Mouse (Mus musculus) midbrain, embryonic 16.5 days (tissue): ENCODE measurements around the gene Slc44a3. TPM values are rescaled to one million over a fixed set of nuclear protein-coding genes. Genes with fewer than 3 reads are reported as not detected.

ENCODE experiments used
- ATAC-seq: fragments of 200-750 bp; cut with Nextera tagmentation; 2 replicates; pipeline ENCODE4 v1.8.0; 2017; ENCODE audit warnings: moderate TSS enrichment
- H3K27ac ChIP-seq: fragments of 300-500 bp; sonication (generic); 2 replicates; pipeline ENCODE4 v1.5.1; 2014; ENCODE audit warnings: mild to moderate bottlenecking, low read length, mixed read lengths
- H3K27me3 ChIP-seq: fragments of 300-500 bp; sonication (generic); 2 replicates; pipeline ENCODE4 v1.6.1; 2014; ENCODE audit warnings: low read depth, low read length, mixed read lengths; ENCODE audit not compliant: control insufficient read depth, insufficient read depth
- H3K36me3 ChIP-seq: fragments of 300-500 bp; sonication (generic); 2 replicates; pipeline ENCODE4 v1.6.1; 2014; ENCODE audit warnings: mild to moderate bottlenecking, low read length, moderate library complexity, mixed read lengths; ENCODE audit not compliant: control insufficient read depth, insufficient read depth
- H3K4me1 ChIP-seq: fragments of 300-500 bp; sonication (generic); 2 replicates; pipeline ENCODE4 v1.6.1; 2014; ENCODE audit warnings: mild to moderate bottlenecking, low read length, mixed read lengths; ENCODE audit not compliant: control insufficient read depth, insufficient read depth
- H3K4me2 ChIP-seq: fragments of 300-500 bp; sonication (generic); 2 replicates; pipeline ENCODE4 v1.6.1; 2014; ENCODE audit warnings: mild to moderate bottlenecking, low read length, mixed read lengths
- H3K4me3 ChIP-seq: fragments of 300-500 bp; sonication (generic); 2 replicates; pipeline ENCODE4 v1.5.1; 2014; ENCODE audit warnings: low read depth, mild to moderate bottlenecking, low read length, moderate library complexity, mixed read lengths
- H3K9ac ChIP-seq: fragments of 300-500 bp; sonication (generic); 2 replicates; pipeline ENCODE4 v1.6.1; 2014; ENCODE audit warnings: low read depth, low read length, mixed read lengths
- H3K9me3 ChIP-seq: fragments of 300-500 bp; sonication (generic); replicated peaks from 2 replicates; pipeline ENCODE4 v1.6.1; 2014; ENCODE audit warnings: mild to moderate bottlenecking, low read length, mixed read lengths; ENCODE audit not compliant: control insufficient read depth, poor library complexity, severe bottlenecking
- WGBS: fragments of 180-500 bp; shearing (Covaris S2); extraction: QIAGEN DNeasy Blood & Tissue Kit; methylation state at CpG from one replicate; pipeline ENCODE4 v1.1.7; 2014; 5-methylcytosine and 5-hydroxymethylcytosine counted together
- polyA plus RNA-seq: library from polyadenylated mRNA; unstranded; fragments of >200 nt; fragmentation: Nextera tagmentation; extraction: Ambion mirVana; gene quantifications from 2 replicates; pipeline ENCODE4 v1.2.1, GENCODE M21; 2015

The Slc44a3 gene
- polyA plus RNA-seq, 1 experiment from 2014 or later, result 1.4 TPM

DNA sequence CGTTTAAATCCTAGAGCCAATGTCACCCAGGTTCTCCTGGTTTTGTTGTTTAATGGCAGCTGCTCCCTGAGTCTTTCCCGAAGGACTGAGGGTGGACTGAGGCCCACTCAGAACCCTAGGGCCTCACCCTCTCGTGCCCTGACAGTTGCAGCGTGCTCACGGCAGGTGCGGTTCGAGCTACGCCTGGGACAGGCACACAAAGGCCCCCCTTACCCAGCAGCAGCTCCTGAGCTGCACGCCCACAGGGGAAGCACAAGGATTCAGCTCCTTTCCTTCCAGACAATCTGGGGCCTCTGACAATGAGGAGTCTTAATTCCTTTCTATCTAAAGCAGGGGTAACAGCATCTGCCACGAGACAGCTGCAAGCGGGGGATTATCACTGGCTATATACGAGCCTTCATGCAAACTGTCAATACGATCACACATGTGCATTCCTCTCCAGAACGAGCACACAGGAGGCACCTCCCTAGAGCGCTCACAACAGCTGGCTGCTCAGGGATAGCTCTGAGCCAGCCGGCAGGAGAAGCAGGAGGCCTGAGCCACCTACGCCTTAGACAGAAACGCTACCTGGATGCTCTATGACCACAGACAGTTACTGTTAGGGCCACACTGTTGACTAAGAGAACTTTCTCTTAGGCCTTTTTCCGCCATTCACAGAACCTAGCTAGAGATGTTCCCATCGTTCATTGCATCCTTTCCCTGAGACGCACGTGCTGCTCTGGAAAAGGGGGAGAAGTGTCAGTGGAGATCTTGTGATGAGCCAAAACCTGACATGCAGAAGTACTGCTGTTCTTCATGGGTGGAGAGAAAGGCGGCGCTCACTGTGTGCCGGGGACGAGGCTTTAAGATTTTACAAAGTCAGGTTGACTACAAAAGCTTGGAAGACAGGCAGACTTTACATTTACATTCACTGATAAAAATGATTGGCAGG is 51.9 kb downstream of the Slc44a3 start:
- Histone ChIP-seq H3K9ac (no peak overlapping the region), H3K27ac (no peak overlapping the region)
- peak; percentile 40 for ATAC-seq

DNA sequence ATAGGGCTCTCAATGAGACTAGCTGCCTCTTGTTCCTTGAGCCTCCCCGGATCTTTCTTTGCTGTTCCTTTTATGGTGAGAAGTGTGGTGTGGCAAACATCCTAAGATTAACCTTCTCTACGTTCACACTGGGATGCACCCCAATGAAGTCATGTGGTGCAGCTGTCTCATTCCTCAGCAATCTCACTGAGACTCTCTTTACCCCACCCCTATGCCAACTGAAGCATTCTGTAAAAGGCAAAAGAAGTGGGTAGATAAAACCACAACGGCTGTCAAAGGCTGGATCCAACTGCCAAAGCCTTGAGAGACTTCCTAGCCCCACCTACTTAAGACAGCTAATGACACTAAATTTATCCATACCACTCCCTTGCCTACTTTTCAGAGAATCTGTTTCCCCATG is 57.5 kb downstream of the Slc44a3 start:
- Histone ChIP-seq H3K9ac (no peak overlapping the region), H3K27ac (no peak overlapping the region), H3K4me2 (no peak overlapping the region), H3K4me3 (no peak overlapping the region), H3K36me3 (no peaks in the 10 kb centered on the region), H3K27me3 (no peaks in the 10 kb centered on the region), H3K4me1 (no peaks in the 10 kb centered on the region), H3K9me3 (no peaks in the 10 kb centered on the region)
- 58% methylated on average over 3 of the region's 3 CpGs for WGBS
- no peak for ATAC-seq

More for the DNA sequence above, 51.9 kb downstream of the Slc44a3 start:
- Histone ChIP-seq H3K36me3 (no peaks in the 10 kb centered on the region), H3K4me1 (peaks cover 6% of the 10 kb centered on the region), H3K9me3 (no peaks in the 10 kb centered on the region), H3K27me3 (no peaks in the 10 kb centered on the region), H3K4me3 (no peak overlapping the region), H3K4me2 (no peak overlapping the region)
- 22% methylated on average over 26 of the region's 26 CpGs for WGBS

DNA sequence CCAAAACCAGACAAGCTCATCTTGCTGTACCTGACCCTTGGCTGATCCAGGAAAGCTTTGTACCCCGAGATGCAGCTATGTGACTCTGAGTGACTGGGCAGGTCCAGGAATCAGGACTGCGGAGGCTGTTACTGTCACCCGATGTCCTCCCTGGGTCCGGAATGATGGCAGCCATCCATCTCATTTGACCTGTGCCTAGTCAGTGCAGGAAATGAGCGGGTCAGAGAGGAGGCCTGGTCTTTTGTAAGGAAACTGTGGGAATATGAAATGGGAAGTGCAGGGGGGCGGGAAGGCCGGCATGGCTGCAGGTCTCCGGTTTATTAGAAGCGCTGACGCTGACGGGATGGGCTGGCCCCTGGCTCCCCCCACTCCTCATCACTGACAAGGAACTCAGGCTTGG is 60.5 kb downstream of the Slc44a3 start:
- 81% methylated on average over 11 of the region's 11 CpGs for WGBS
- no peaks in the 10 kb centered on the region for H3K27me3 ChIP-seq

DNA sequence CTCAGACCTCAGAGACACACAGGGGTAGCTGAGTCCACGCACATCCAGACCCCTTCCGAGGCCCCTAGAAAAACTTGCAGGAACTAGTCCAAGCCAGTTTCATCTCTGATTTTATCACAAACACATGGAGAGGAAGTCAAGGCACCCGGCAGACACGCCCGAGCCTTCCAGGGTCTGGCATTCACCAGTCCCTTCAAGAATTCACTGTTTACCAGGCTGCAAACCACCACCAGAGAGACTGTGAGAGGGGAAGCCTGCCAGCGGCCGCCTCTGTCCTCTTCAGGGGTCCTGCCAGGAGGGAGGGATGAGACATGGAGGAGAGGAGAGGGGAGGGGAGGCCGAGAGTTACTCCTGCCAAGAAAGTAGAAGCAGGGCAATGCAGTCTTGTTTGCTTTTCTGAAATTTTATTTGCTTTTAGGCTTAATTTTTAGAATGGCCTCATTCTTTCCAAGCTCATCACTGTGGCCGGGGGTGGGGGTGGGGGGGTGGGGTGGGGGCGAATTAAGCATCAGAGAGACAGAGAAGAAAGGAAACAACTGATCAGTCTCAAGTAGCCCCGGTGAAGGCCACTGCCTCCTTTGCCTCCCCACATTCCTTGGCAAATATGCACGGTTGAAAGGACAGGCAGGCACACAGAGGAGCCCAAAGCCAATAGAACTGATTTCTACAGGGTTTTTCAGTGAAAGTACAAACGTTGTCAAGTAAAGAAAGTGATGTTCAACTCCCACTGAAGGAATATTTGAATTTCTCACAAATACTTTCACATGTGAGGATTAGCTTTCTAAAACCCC is 62.8 kb downstream of the Slc44a3 start:
- Histone ChIP-seq H3K36me3 (no peaks in the 10 kb centered on the region), H3K9me3 (no peaks in the 10 kb centered on the region), H3K4me1 (peaks cover 4% of the 10 kb centered on the region; the same call in 1 of the 2 replicates), H3K27ac (peak overlapping the region; percentile 65; the same call in 1 of the 2 replicates), H3K9ac (no peak overlapping the region), H3K4me2 (peak overlapping the region; percentile 7), H3K4me3 (no peak overlapping the region), H3K27me3 (no peaks in the 10 kb centered on the region)
- WGBS, result 4% methylated on average over 13 of the region's 13 CpGs
- peak; percentile 78 for ATAC-seq

More for the DNA sequence above, 60.5 kb downstream of the Slc44a3 start:
- Histone ChIP-seq H3K4me3 (no peak overlapping the region), H3K36me3 (no peaks in the 10 kb centered on the region), H3K9ac (no peak overlapping the region), H3K4me2 (no peak overlapping the region), H3K9me3 (no peaks in the 10 kb centered on the region), H3K27ac (no peak overlapping the region), H3K4me1 (peaks cover 4% of the 10 kb centered on the region; the same call in 1 of the 2 replicates)
- ATAC-seq, result no peak

DNA sequence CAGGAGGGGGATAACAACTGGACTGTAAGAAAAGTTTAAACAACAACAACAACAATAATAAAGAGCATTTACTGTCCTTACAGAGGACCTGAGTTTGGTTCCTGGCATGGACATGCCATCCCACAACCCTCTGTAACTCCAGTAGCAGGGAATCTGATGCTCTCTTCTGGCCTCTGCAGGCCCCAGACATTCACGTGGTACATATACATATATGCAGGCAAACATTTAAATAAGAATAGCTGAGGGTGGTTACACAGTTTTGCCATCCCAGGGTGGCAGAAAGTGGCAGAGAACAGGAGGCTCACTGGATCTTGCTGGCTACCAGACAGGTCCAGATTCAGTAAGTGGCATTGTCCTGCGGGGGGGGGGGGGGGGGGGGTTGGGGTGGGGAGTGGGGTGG is 64.1 kb downstream of the Slc44a3 start:
- H3K4me1 ChIP-seq, result peaks cover 4% of the 10 kb centered on the region; the same call in 1 of the 2 replicates
- no peak for ATAC-seq
- no peaks in the 10 kb centered on the region for H3K9me3 ChIP-seq
- H3K27me3 ChIP-seq, result no peaks in the 10 kb centered on the region
- H3K4me3 ChIP-seq, result no peak overlapping the region
- WGBS, result 18% methylated on average over 1 of the region's 2 CpGs
- no peak overlapping the region for H3K27ac ChIP-seq
- H3K36me3 ChIP-seq, result no peaks in the 10 kb centered on the region
- H3K9ac ChIP-seq, result no peak overlapping the region
- no peak overlapping the region for H3K4me2 ChIP-seq

DNA sequence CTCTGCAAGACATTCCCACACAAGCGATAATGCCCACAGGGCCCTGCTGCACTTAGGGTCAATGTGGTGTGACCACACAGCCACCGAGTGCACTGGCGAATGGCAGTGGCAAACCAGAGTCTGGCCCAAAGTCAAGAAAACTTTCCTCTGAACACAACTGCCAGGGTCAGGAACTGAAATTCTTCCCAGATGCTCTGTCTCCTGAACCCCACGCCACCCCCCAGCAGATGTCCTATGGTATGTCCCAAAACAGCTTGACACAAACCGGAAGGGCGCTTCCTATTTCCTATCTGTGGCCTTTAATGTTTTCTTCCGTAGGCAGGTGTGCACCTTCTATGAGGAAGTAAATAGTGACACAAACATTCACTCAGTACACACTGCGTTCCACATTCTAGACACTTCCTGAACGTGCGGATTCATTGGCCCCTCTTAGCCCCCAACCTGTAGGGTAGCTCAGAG is 65.1 kb downstream of the Slc44a3 start:
- H3K4me2 ChIP-seq, result no peak overlapping the region
- peaks cover 4% of the 10 kb centered on the region; the same call in 1 of the 2 replicates for H3K4me1 ChIP-seq
- 85% methylated on average over 10 of the region's 10 CpGs for WGBS
- H3K9ac ChIP-seq, result no peak overlapping the region
- H3K9me3 ChIP-seq, result no peaks in the 10 kb centered on the region
- H3K27me3 ChIP-seq, result no peaks in the 10 kb centered on the region
- H3K27ac ChIP-seq, result no peak overlapping the region
- no peak for ATAC-seq
- no peaks in the 10 kb centered on the region for H3K36me3 ChIP-seq
- no peak overlapping the region for H3K4me3 ChIP-seq

DNA sequence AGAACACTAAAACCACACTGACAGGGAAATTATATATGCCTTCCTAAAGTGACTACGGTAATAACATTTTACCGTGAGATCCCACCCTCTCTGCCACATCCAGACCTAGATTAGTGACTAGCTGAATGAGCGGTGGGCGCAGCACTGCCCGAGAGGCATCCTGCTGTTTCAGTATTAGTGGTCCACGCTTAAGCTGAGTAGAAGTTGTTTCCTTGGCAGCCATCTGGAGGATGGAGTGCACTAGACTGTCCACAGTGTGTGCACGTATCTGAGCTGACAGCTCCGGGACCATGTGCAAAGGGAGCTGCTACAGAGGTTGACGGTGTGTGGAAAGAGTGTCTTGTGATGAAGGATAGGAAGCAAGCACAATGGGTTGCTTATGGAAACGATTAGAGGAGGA is 66.4 kb downstream of the Slc44a3 start:
- Histone ChIP-seq H3K9ac (no peak overlapping the region), H3K4me1 (peaks cover 4% of the 10 kb centered on the region; the same call in 1 of the 2 replicates), H3K36me3 (no peaks in the 10 kb centered on the region), H3K9me3 (no peaks in the 10 kb centered on the region), H3K4me3 (no peak overlapping the region), H3K27ac (no peak overlapping the region), H3K4me2 (no peak overlapping the region), H3K27me3 (no peaks in the 10 kb centered on the region)
- WGBS, result 61% methylated on average over 10 of the region's 10 CpGs
- ATAC-seq, result no peak

DNA sequence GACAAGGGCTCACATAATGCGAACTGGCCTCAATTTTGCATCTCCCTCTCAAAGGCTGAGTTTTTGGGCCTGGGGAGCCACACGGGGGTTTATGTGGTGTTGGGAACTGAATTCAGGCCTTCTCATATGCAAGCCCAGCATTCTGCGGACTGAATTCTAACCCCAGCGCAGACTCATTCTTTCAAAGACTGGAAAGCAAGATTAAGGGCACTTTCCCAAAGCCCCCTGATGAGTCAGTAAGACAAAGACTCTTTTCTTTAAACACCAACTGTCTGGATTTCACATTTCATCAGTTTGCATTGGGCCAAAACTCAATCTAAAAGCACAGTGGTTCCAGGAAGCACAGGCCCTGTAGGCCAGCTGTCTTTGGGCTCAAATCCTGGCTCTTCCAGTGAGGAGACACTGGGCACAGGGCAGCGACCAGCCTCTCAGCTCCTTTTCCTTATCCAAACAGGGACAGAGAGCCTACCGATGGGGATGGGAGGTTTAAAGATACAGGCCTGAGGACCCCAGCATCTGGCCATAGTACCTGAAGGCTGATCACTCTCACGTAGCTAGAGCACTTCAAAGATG is 67.4 kb downstream of the Slc44a3 start:
- no peak for ATAC-seq
- H3K36me3 ChIP-seq, result no peaks in the 10 kb centered on the region
- no peak overlapping the region for H3K4me2 ChIP-seq
- no peak overlapping the region for H3K9ac ChIP-seq
- no peaks in the 10 kb centered on the region for H3K27me3 ChIP-seq
- H3K9me3 ChIP-seq, result no peaks in the 10 kb centered on the region
- H3K27ac ChIP-seq, result peak overlapping the region; percentile 57
- WGBS, result 33% methylated on average over 7 of the region's 7 CpGs
- H3K4me1 ChIP-seq, result peaks cover 4% of the 10 kb centered on the region; the same call in 1 of the 2 replicates
- H3K4me3 ChIP-seq, result no peak overlapping the region
